Mouse (Mus musculus) liver, embryonic 14.5 days (tissue): ENCODE measurements at regions not wholly inside any gene's neighbourhood (a gene's known extent, or its start where the extent isn't known, plus 50 kb on each side); places are given as distances from the start of the nearest gene placed in this dataset.

Experiments
- CTCF ChIP-seq: IDR thresholded peaks from 2 replicates; pipeline ENCODE4 v1.5.1; 2016; ENCODE audit warnings: antibody characterized with exemption, low read depth, control low read depth
- EP300 ChIP-seq: IDR thresholded peaks from 2 replicates; pipeline ENCODE4 v1.6.1; 2016; ENCODE audit warnings: antibody characterized with exemption, low read depth

- TF ChIP-seq CTCF (no peak), EP300 (no peak)
Observed at GRCm38 (mm10) chr5:64665064-64665463, 138.1 kb upstream of the Klf3 start.
